Comparison of ENCODE assay signal across 8 mouse cellular contexts in the genomic region with DNA sequence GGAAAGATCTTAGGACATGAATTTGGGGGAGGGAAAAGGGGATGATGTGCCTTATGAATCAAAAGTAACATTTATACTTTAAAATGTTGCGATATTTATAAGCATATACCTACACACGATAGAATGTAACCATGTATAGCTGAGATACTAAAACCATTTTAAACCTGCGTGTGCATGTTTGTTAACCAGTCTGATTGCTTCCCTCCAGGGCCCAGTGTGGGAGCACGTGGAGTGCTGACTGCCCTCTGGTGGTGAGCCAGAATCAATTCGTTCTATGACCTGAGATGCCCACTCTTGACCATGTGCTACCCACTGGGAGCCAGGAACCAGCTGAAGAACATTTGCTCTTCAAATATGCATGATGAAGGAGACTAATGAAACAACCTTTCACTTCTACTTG. TPM values are rescaled to one million over a fixed set of nuclear protein-coding genes. Genes with fewer than 3 reads are reported as not detected.
DNase-seq lines count a peak whose midpoint lies in the region; ATAC-seq and TF ChIP-seq lines count a peak whose summit lies in the region.

No protein-coding gene starts in this region.

- peaks cover 0 to 5% of the 10 kb centered on the region in 2 experiments; a peak in 2 of 4 replicates for H3K4me1 ChIP-seq in CH12.LX (ENCODE audit: control insufficient read depth in 1 of 2, insufficient read depth in 2 of 2)
- H3K4me1 ChIP-seq in kidney, embryonic 16.5 days (ENCODE audit: insufficient read depth, low read length) = no peaks in the 10 kb centered on the region

- H3K9ac ChIP-seq in CH12.LX (ENCODE audit: insufficient read depth, low read depth) = no peak overlapping the region
- H3K9ac ChIP-seq in kidney, embryonic 16.5 days (replicated peaks; ENCODE audit: low read length) = no peak overlapping the region

- peak; percentile 76; the same call in 1 of the 2 replicates for ATAC-seq in kidney, embryonic 16.5 days (ENCODE audit: low FRiP score, low TSS enrichment)
- ATAC-seq in erythroblast, adult 5-6 weeks (replicated peaks; ENCODE audit: low FRiP score, poor library complexity, severe bottlenecking) = no peak

- TF ChIP-seq EP300 in CH12.LX (IDR thresholded peaks at IDR 0.05; ENCODE audit: low read length) = 0 out of 2 replicates have a peak, but pooled peaks have one; percentile 29

- in situ Hi-C loops in CH12.LX (cut with MboI; ENCODE audit: low pct_ligation_motif_present, low pct_unique_long_range_greater_than_20kb, low sequenced_read_pairs) = loop anchor here (5.0 to 10.0 kb wide), 2 partner anchors 130 to 252 kb away; no protein-coding TSS in a partner anchor

- no peak overlapping the region for H3K4me2 ChIP-seq in CH12.LX (ENCODE audit: insufficient read depth, low read depth, poor library complexity, severe bottlenecking)
- H3K4me2 ChIP-seq in kidney, embryonic 16.5 days (replicated peaks; ENCODE audit: low read depth, low read length) = no peak overlapping the region

- no peak overlapping the region for H3K27ac ChIP-seq in CH12.LX (ENCODE audit: insufficient read depth, low read depth)
- no peak overlapping the region for H3K27ac ChIP-seq in kidney, embryonic 16.5 days (ENCODE audit: low read length)

- no peaks in the 10 kb centered on the region for H3K79me2 ChIP-seq in CH12.LX (replicated peaks; ENCODE audit: control insufficient read depth, extremely low read depth, insufficient read depth, poor library complexity, severe bottlenecking)

- 32% methylated on average over 5 of the region's 5 CpGs for WGBS in kidney, embryonic 16.5 days

- no peak overlapping the region for H3K4me3 ChIP-seq in CH12.LX (replicated peaks in 1 of 3; ENCODE audit: low read depth in 2 of 3, low read length in 2 of 3, poor library complexity in 1 of 3)
- H3K4me3 ChIP-seq in kidney, embryonic 16.5 days (ENCODE audit: low read length) = no peak overlapping the region

- no peaks in the 10 kb centered on the region for H3K36me3 ChIP-seq in CH12.LX (replicated peaks in 1 of 2; ENCODE audit: control insufficient read depth in 1 of 2, insufficient read depth in 1 of 2, low read length in 1 of 2)
- no peaks in the 10 kb centered on the region for H3K36me3 ChIP-seq in kidney, embryonic 16.5 days (ENCODE audit: insufficient read depth, low read length)

- dilution Hi-C loops in CH12.LX (cut with MboI; ENCODE audit: extremely low pct_ligation_motif_present, extremely low pct_unique_long_range_greater_than_20kb, low sequenced_read_pairs) = no loop called here

- DNase-seq in CH12.LX (ENCODE audit: extremely low read depth) (peak; percentile 78), R1 (ENCODE audit: low read depth, low spot score) (peak; percentile 54)
- DNase-seq in cerebellum, postnatal 25 days = peak; percentile 58 to 82
- peak; percentile 55 for DNase-seq in heart, adult 8-10 months (ENCODE audit: low spot score)
- peak; percentile 75 for DNase-seq in lung, postnatal 36 days
- peak; percentile 48 for DNase-seq in right cerebral cortex, postnatal 14 days

- TF ChIP-seq POLR2A in CH12.LX (IDR thresholded peaks at IDR 0.05; ENCODE audit: low read depth, low read length) = no peak

- H3K27me3 ChIP-seq in CH12.LX (replicated peaks) = no peaks in the 10 kb centered on the region
- H3K27me3 ChIP-seq in kidney, embryonic 16.5 days (ENCODE audit: insufficient read depth, low read length) = no peaks in the 10 kb centered on the region

- no peaks in the 10 kb centered on the region for H3K9me3 ChIP-seq in CH12.LX (replicated peaks; ENCODE audit: low read length)
- H3K9me3 ChIP-seq in kidney, embryonic 16.5 days (ENCODE audit: low read length) = no peaks in the 10 kb centered on the region

- peak; percentile 76 to 97; a peak in 3 of 4 replicates for TF ChIP-seq CTCF in CH12.LX (conservative IDR thresholded peaks at IDR 0.05 in 1 of 2, IDR thresholded peaks at IDR 0.05 in 1 of 2; ENCODE audit: low read depth in 2 of 2, low read length in 2 of 2)

- peak; percentile 83 for TF ChIP-seq RAD21 in CH12.LX (IDR thresholded peaks at IDR 0.05; ENCODE audit: low read depth, low read length)

TF ChIP-seq in CH12.LX, 34 proteins besides CTCF, POLR2A, EP300 and RAD21:
- TF ChIP-seq GABPA (IDR thresholded peaks at IDR 0.05; ENCODE audit: insufficient replicate concordance, low read depth, low read length) = no peak
- peak; percentile 83 for TF ChIP-seq SIN3A (IDR thresholded peaks at IDR 0.05; ENCODE audit: low read length)
- peak; percentile 74 for TF ChIP-seq BHLHE40 (IDR thresholded peaks at IDR 0.05; ENCODE audit: low read depth, low read length)
- peak; percentile 16; the same call in 1 of the 2 replicates for TF ChIP-seq JUN (IDR thresholded peaks at IDR 0.05; ENCODE audit: insufficient read depth, low read depth, low read length)
- TF ChIP-seq RCOR1 (conservative IDR thresholded peaks at IDR 0.05; ENCODE audit: low read depth, low read length) = no peak
- 0 out of 2 replicates have a peak, but pooled peaks have one; percentile 19 for TF ChIP-seq TCF12 (IDR thresholded peaks at IDR 0.05; ENCODE audit: low read depth, low read length)
- TF ChIP-seq USF1 (IDR thresholded peaks at IDR 0.05; ENCODE audit: low read depth, low read length) = peak; percentile 41
- no peak for TF ChIP-seq POLR2AphosphoS2 (IDR thresholded peaks at IDR 0.05; ENCODE audit: low read depth, low read length)
- peak; percentile 99 for TF ChIP-seq SMC3 (IDR thresholded peaks at IDR 0.05; ENCODE audit: low read depth, low read length)
- TF ChIP-seq MAX (IDR thresholded peaks at IDR 0.05; ENCODE audit: low read length) = peak; percentile 100
- peak; percentile 88 for TF ChIP-seq MXI1 (IDR thresholded peaks at IDR 0.05; ENCODE audit: low read depth, low read length)
- no peak for TF ChIP-seq ZMIZ1 (IDR thresholded peaks at IDR 0.05; ENCODE audit: low read depth, low read length)
- TF ChIP-seq ETS1 (conservative IDR thresholded peaks at IDR 0.05; ENCODE audit: low read depth, low read length) = 0 out of 2 replicates have a peak, but pooled peaks have one; percentile 24
- TF ChIP-seq UBTF (IDR thresholded peaks at IDR 0.05; ENCODE audit: low read depth, low read length) = no peak
- TF ChIP-seq CHD1 (IDR thresholded peaks at IDR 0.05; ENCODE audit: low read depth, low read length) = no peak
- TF ChIP-seq E2F4 (IDR thresholded peaks at IDR 0.05; ENCODE audit: insufficient replicate concordance, low read depth, low read length) = peak; percentile 72; the same call in 1 of the 2 replicates
- TF ChIP-seq ZKSCAN1 (IDR thresholded peaks at IDR 0.05; ENCODE audit: borderline replicate concordance, low read depth, low read length) = no peak
- TF ChIP-seq MYC (IDR thresholded peaks at IDR 0.05; ENCODE audit: low read depth, low read length) = peak; percentile 100
- peak; percentile 81 for TF ChIP-seq MAZ (IDR thresholded peaks at IDR 0.05; ENCODE audit: low read depth, low read length)
- no peak for TF ChIP-seq MEF2A (IDR thresholded peaks at IDR 0.05; ENCODE audit: borderline replicate concordance, low read depth, low read length)
- TF ChIP-seq PAX5 (IDR thresholded peaks at IDR 0.05; ENCODE audit: low read length) = no peak
- peak; percentile 14; the same call in 1 of the 2 replicates for TF ChIP-seq HCFC1 (IDR thresholded peaks at IDR 0.05; ENCODE audit: low read depth, low read length)
- TF ChIP-seq KAT2A (IDR thresholded peaks at IDR 0.05; ENCODE audit: insufficient replicate concordance, low read length) = 0 out of 2 replicates have a peak, but pooled peaks have one; percentile 29
- TF ChIP-seq ELF1 (IDR thresholded peaks at IDR 0.05; ENCODE audit: low read depth, low read length) = peak; percentile 53
- no peak for TF ChIP-seq TBP (conservative IDR thresholded peaks at IDR 0.05; ENCODE audit: low read depth, low read length)
- TF ChIP-seq NRF1 (IDR thresholded peaks at IDR 0.05; ENCODE audit: low read depth, low read length) = peak; percentile 38; the same call in 1 of the 2 replicates
- peak; percentile 42; the same call in 1 of the 2 replicates for TF ChIP-seq IRF4 (IDR thresholded peaks at IDR 0.05; ENCODE audit: low read depth, low read length)
- peak; percentile 89 for TF ChIP-seq ZC3H11A (IDR thresholded peaks at IDR 0.05; ENCODE audit: low read depth, low read length)
- peak; percentile 52; the same call in 1 of the 2 replicates for TF ChIP-seq NELFE (IDR thresholded peaks at IDR 0.05; ENCODE audit: low read depth, low read length)
- TF ChIP-seq USF2 (conservative IDR thresholded peaks at IDR 0.05; ENCODE audit: low read depth, low read length) = 0 out of 2 replicates have a peak, but pooled peaks have one; percentile 21
- no peak for TF ChIP-seq CHD2 (IDR thresholded peaks at IDR 0.05; ENCODE audit: low read length)
- 0 out of 2 replicates have a peak, but pooled peaks have one; percentile 46 for TF ChIP-seq MAFK (IDR thresholded peaks at IDR 0.05; ENCODE audit: insufficient replicate concordance, low read length)
- TF ChIP-seq JUND (conservative IDR thresholded peaks at IDR 0.05; ENCODE audit: low read depth, low read length) = peak; percentile 52
- TF ChIP-seq ZNF384 (IDR thresholded peaks at IDR 0.05; ENCODE audit: low read depth, low read length) = peak; percentile 41; the same call in 1 of the 2 replicates

RNA-seq across cellular contexts. Expression of a gene that starts 30.9 kb away (rescaled TPM):
- total RNA-seq in CH12.LX (2012; rRNA removed) = 0.04 and 0.08 TPM in 2 replicates
- 0.11 TPM in 1 of 2 replicates, not detected in the other for total RNA-seq in CH12.LX (2014; rRNA removed)
- polyA plus RNA-seq in CH12.LX (2012; ENCODE audit: insufficient read length, low read depth) = 0.05 and 0.09 TPM in 2 replicates
- under 1 TPM in 1 of 4 experiments, not detected in 3; 0.06 TPM for total RNA-seq in heart, adult 8-10 months (2022)
- 0.85 and 1.3 TPM in 2 replicates for polyA plus RNA-seq in kidney, embryonic 16.5 days (2015; fragmentation: Nextera tagmentation; extraction: Ambion mirVana)
- total RNA-seq in erythroblast, adult 5-6 weeks (2015; ENCODE audit: low replicate concordance) = not detected in 2 replicates
- not detected in 2 replicates for total RNA-seq in erythroblast, adult 5-6 weeks (2017; ENCODE audit: low replicate concordance)
